Mouse (Mus musculus) MEL (cell line): ENCODE results near the gene Far2. TPM values are rescaled to one million over a fixed set of nuclear protein-coding genes. Genes with fewer than 3 reads are reported as not detected.

Experiments used
- DNase-seq: peaks from one replicate; pipeline ENCODE4 v3.0.0; 2011; ENCODE audit warnings: low read depth, low spot score
- H3K27ac ChIP-seq: 2 replicates; pipeline ENCODE4 v1.5.1; 2012; ENCODE audit warnings: low read depth, mild to moderate bottlenecking, control low read depth, low read length, moderate library complexity; ENCODE audit not compliant: control insufficient read depth
- H3K27me3 ChIP-seq, 2 experiments: fragments of 150-350 bp in 1 of 2; sonication (generic) in 1 of 2; 2 replicates each; pipeline ENCODE4 v1.6.1; 2012; ENCODE audit warnings: low read length in 2 of 2, mild to moderate bottlenecking in 2 of 2, improper control_type of control experiment in 1 of 2, moderate library complexity in 1 of 2; ENCODE audit not compliant: insufficient read depth in 2 of 2, control insufficient read depth in 1 of 2
- H3K36me3 ChIP-seq, 2 experiments: 2 replicates each; pipeline ENCODE4 v1.6.1; 2012 to 2014; ENCODE audit warnings: low read length in 2 of 2, improper control_type of control experiment in 1 of 2, inconsistent platforms in 1 of 2, mild to moderate bottlenecking in 1 of 2; ENCODE audit not compliant: insufficient read depth in 2 of 2, control insufficient read depth in 1 of 2
- H3K4me1 ChIP-seq, 2 experiments: fragments of 150-350 bp in 1 of 2; sonication (generic) in 1 of 2; 2 replicates each; pipeline ENCODE4 v1.6.1; 2012; ENCODE audit warnings: low read length in 2 of 2, improper control_type of control experiment in 1 of 2, mild to moderate bottlenecking in 1 of 2; ENCODE audit not compliant: insufficient read depth in 2 of 2, control insufficient read depth in 1 of 2
- H3K4me3 ChIP-seq, 2 experiments: fragments of 150-350 bp in 1 of 2; sonication (generic) in 1 of 2; 2 replicates each; pipeline ENCODE4 v1.5.1; 2012; ENCODE audit warnings: low read depth in 2 of 2, low read length in 2 of 2, mild to moderate bottlenecking in 2 of 2, moderate library complexity in 2 of 2, control low read depth in 1 of 2, improper control_type of control experiment in 1 of 2; ENCODE audit not compliant: control insufficient read depth in 1 of 2, insufficient read depth in 1 of 2
- H3K79me2 ChIP-seq: 2 replicates; pipeline ENCODE4 v1.6.1; 2012; ENCODE audit warnings: mild to moderate bottlenecking, low read length, moderate library complexity; ENCODE audit not compliant: control insufficient read depth, poor library complexity, insufficient read depth
- H3K9ac ChIP-seq: 2 replicates; pipeline ENCODE4 v1.6.1; 2012; ENCODE audit warnings: low read depth, mild to moderate bottlenecking, control low read depth, low read length, moderate library complexity; ENCODE audit not compliant: control insufficient read depth, poor library complexity, severe bottlenecking
- H3K9me3 ChIP-seq: fragments of 150-350 bp; sonication (generic); replicated peaks from 2 replicates; pipeline ENCODE4 v1.6.1; 2012; ENCODE audit warnings: mild to moderate bottlenecking, low read length, improper control_type of control experiment, moderate library complexity; ENCODE audit not compliant: insufficient read depth
- E2F4 ChIP-seq: IDR thresholded peaks from 2 replicates; pipeline ENCODE4 v1.6.1; 2011; ENCODE audit warnings: low read depth, low read length, improper control_type of control experiment, borderline replicate concordance
- EP300 ChIP-seq, 2 experiments: IDR thresholded peaks; 2 replicates each; pipeline ENCODE4 v1.6.1; 2011; ENCODE audit warnings: improper control_type of control experiment in 2 of 2, low read length in 2 of 2, low read depth in 1 of 2, mild to moderate bottlenecking in 1 of 2
- ETS1 ChIP-seq: IDR thresholded peaks from 2 replicates; pipeline ENCODE4 v1.6.1; 2012; ENCODE audit warnings: low read depth, mild to moderate bottlenecking, inconsistent platforms, low read length, improper control_type of control experiment, moderate library complexity
- GABPA ChIP-seq: IDR thresholded peaks from 2 replicates; pipeline ENCODE4 v1.6.1; 2012; ENCODE audit warnings: low read depth, mild to moderate bottlenecking, inconsistent platforms, low read length, improper control_type of control experiment, moderate library complexity
- GATA1 ChIP-seq: IDR thresholded peaks from 2 replicates; pipeline ENCODE4 v1.6.1; 2011; ENCODE audit warnings: low read depth, low read length, improper control_type of control experiment
- HCFC1 ChIP-seq: IDR thresholded peaks from 2 replicates; pipeline ENCODE4 v1.6.1; 2012; ENCODE audit warnings: low read depth, mild to moderate bottlenecking, inconsistent platforms, low read length, improper control_type of control experiment, moderate library complexity
- MAFK ChIP-seq: IDR thresholded peaks from 2 replicates; pipeline ENCODE4 v1.6.1; 2011; ENCODE audit warnings: low read depth, mild to moderate bottlenecking, low read length, improper control_type of control experiment, borderline replicate concordance
- MAX ChIP-seq: IDR thresholded peaks from 2 replicates; pipeline ENCODE4 v1.6.1; 2011; ENCODE audit warnings: low read length, improper control_type of control experiment
- MAZ ChIP-seq: IDR thresholded peaks from 2 replicates; pipeline ENCODE4 v1.6.1; 2012; ENCODE audit warnings: low read depth, mild to moderate bottlenecking, inconsistent platforms, low read length, improper control_type of control experiment
- MEF2A ChIP-seq: IDR thresholded peaks from 2 replicates; pipeline ENCODE4 v1.6.1; 2014; ENCODE audit warnings: low read depth, mild to moderate bottlenecking, inconsistent platforms, low read length, improper control_type of control experiment; ENCODE audit not compliant: poor library complexity, insufficient replicate concordance, severe bottlenecking; ENCODE audit errors: extremely low read depth
- MXI1 ChIP-seq: IDR thresholded peaks from 2 replicates; pipeline ENCODE4 v1.6.1; 2011; ENCODE audit warnings: mild to moderate bottlenecking, low read depth, low read length, improper control_type of control experiment
- MYB ChIP-seq: IDR thresholded peaks from 2 replicates; pipeline ENCODE4 v1.6.1; 2011; ENCODE audit warnings: mild to moderate bottlenecking, low read depth, low read length, improper control_type of control experiment
- MYC ChIP-seq: IDR thresholded peaks from 2 replicates; pipeline ENCODE4 v1.6.1; 2011; ENCODE audit warnings: low read depth, mild to moderate bottlenecking, low read length, improper control_type of control experiment, moderate library complexity
- NRF1 ChIP-seq: IDR thresholded peaks from 2 replicates; pipeline ENCODE4 v1.6.1; 2014; ENCODE audit warnings: low read depth, mild to moderate bottlenecking, inconsistent platforms, low read length, improper control_type of control experiment, moderate library complexity; ENCODE audit not compliant: poor library complexity, insufficient read depth, severe bottlenecking
- POLR2AphosphoS5 ChIP-seq: IDR thresholded peaks from 2 replicates; pipeline ENCODE4 v1.6.1; 2012; ENCODE audit warnings: low read depth, borderline replicate concordance, mild to moderate bottlenecking, inconsistent platforms, low read length, moderate library complexity, mixed read lengths
- RCOR1 ChIP-seq: IDR thresholded peaks from 2 replicates; pipeline ENCODE4 v1.6.1; 2012; ENCODE audit warnings: low read depth, mild to moderate bottlenecking, inconsistent platforms, low read length, improper control_type of control experiment
- SIN3A ChIP-seq: IDR thresholded peaks from 2 replicates; pipeline ENCODE4 v1.6.1; 2012; ENCODE audit warnings: low read length, improper control_type of control experiment, inconsistent platforms
- SMC3 ChIP-seq: IDR thresholded peaks from 2 replicates; pipeline ENCODE4 v1.6.1; 2011; ENCODE audit warnings: low read depth, low read length, improper control_type of control experiment
- TAL1 ChIP-seq: IDR thresholded peaks from 2 replicates; pipeline ENCODE4 v1.6.1; 2012; ENCODE audit warnings: mild to moderate bottlenecking, inconsistent platforms, low read length, moderate library complexity, mixed read lengths
- TBP ChIP-seq: IDR thresholded peaks from 2 replicates; pipeline ENCODE4 v1.8.0; 2011; ENCODE audit warnings: low read depth, low read length, improper control_type of control experiment
- TCF12 ChIP-seq: IDR thresholded peaks from 2 replicates; pipeline ENCODE4 v1.6.1; 2014; ENCODE audit warnings: low read depth, mild to moderate bottlenecking, inconsistent platforms, low read length, improper control_type of control experiment, moderate library complexity
- ZKSCAN1 ChIP-seq: IDR thresholded peaks from 2 replicates; pipeline ENCODE4 v1.6.1; 2012; ENCODE audit warnings: low read depth, mild to moderate bottlenecking, inconsistent platforms, low read length, improper control_type of control experiment, moderate library complexity
- ZMIZ1 ChIP-seq: IDR thresholded peaks from 2 replicates; pipeline ENCODE4 v1.6.1; 2012; ENCODE audit warnings: low read depth, mild to moderate bottlenecking, inconsistent platforms, low read length, improper control_type of control experiment, moderate library complexity
- ZNF384 ChIP-seq: IDR thresholded peaks from 2 replicates; pipeline ENCODE4 v1.6.1; 2012; ENCODE audit warnings: low read depth, mild to moderate bottlenecking, inconsistent platforms, low read length, improper control_type of control experiment
- polyA plus RNA-seq, 2 experiments: library from polyadenylated mRNA; stranded (reverse) in 1 of 2; unstranded in 1 of 2; fragments of >175 nt in 1 of 2; fragments of >200 nt in 1 of 2; gene quantifications; 2 replicates each; pipeline versions ENCODE4 v1.2.1 to v1.2.4; 2012; ENCODE audit warnings: low replicate concordance in 2 of 2, low read depth in 1 of 2; ENCODE audit not compliant: insufficient read length in 2 of 2, insufficient read depth in 1 of 2, missing spikeins in 1 of 2
- total RNA-seq: library from RNA; depleted of rRNA; stranded (reverse); fragments of 300-350 nt; gene quantifications from 2 replicates; pipeline ENCODE4 v1.2.3, GENCODE M21; 2012

Gene Far2
- total and polyA plus RNA-seq, 3 experiments, result 0.81 to 2.8 TPM; not detected in 1

- TF ChIP-seq MAX, result peak; percentile 57; the same call in 1 of the 2 replicates
Measured at GRCm38 (mm10) chr6:148214765-148215164, 167.7 kb downstream of the Far2 start (continued).

- TF ChIP-seq TCF12 (no peak), MAZ (no peak), MXI1 (no peak), ZNF384 (no peak), MYB (no peak), SIN3A (no peak), ZMIZ1 (no peak), TBP (no peak), E2F4 (no peak)
- H3K27ac ChIP-seq, result no peak overlapping the region
Measured at GRCm38 (mm10) chr6:148216752-148217151, 169.7 kb downstream of the Far2 start.

GRCm38 (mm10) chr6:148218235-148219076 lies 171.4 kb downstream of the Far2 start:
- Histone ChIP-seq H3K9me3 (no peaks in the 10 kb centered on the region), H3K27ac (peak overlapping the region; percentile 67), H3K4me1 (peaks cover 11 to 20% of the 10 kb centered on the region in 2 experiments), H3K27me3 (no peaks in the 10 kb centered on the region), H3K36me3 (peaks cover 0 to 40% of the 10 kb centered on the region in 2 experiments; a peak in 2 of 4 replicates), H3K79me2 (no peaks in the 10 kb centered on the region), H3K4me3 (no peak overlapping the region), H3K9ac (no peak overlapping the region)
- peak; percentile 85 for DNase-seq
- no peak for TF ChIP-seq POLR2AphosphoS5
- peak; percentile 44; the same call in 1 of the 2 replicates for TF ChIP-seq MYC
- peak; percentile 91 for TF ChIP-seq RCOR1
- TF ChIP-seq TAL1, result peak; percentile 83
- TF ChIP-seq NRF1, result peak; percentile 58; the same call in 1 of the 2 replicates
- peak; percentile 74; the same call in 1 of the 2 replicates for TF ChIP-seq MEF2A
- peak; percentile 90 for TF ChIP-seq TCF12
- no peak for TF ChIP-seq MAFK
- peak; percentile 94 for TF ChIP-seq GATA1
- peak; percentile 92 to 97 for TF ChIP-seq EP300 (IDR thresholded peaks at IDR 0.05; ENCODE audit: low read depth in 1 of 2, low read length in 2 of 2)
- no peak for TF ChIP-seq SMC3
- peak; percentile 71; the same call in 1 of the 2 replicates for TF ChIP-seq SIN3A
- TF ChIP-seq GABPA, result no peak
- 0 out of 2 replicates have a peak, but pooled peaks have one; percentile 31 for TF ChIP-seq HCFC1
- TF ChIP-seq ZKSCAN1, result no peak
- TF ChIP-seq ZNF384, result peak; percentile 77
- TF ChIP-seq TBP, result peak; percentile 56; the same call in 1 of the 2 replicates
- TF ChIP-seq ETS1, result peak; percentile 81

More at GRCm38 (mm10) chr6:148216752-148217151, 169.7 kb downstream of the Far2 start:
- H3K9me3 ChIP-seq, result no peaks in the 10 kb centered on the region
- H3K79me2 ChIP-seq, result peaks cover 6% of the 10 kb centered on the region
- H3K9ac ChIP-seq, result no peak overlapping the region
- peaks cover 0 to 42% of the 10 kb centered on the region in 2 experiments; a peak in 2 of 4 replicates for H3K36me3 ChIP-seq
- no peaks in the 10 kb centered on the region for H3K27me3 ChIP-seq
- peaks cover 11 to 20% of the 10 kb centered on the region in 2 experiments for H3K4me1 ChIP-seq
- H3K4me3 ChIP-seq, result no peak overlapping the region
- DNase-seq, result no peak
